Mouse (Mus musculus) intestine, embryonic 14.5 days (tissue): ENCODE measurements around the gene Kmt5b. TPM values are rescaled to one million over a fixed set of nuclear protein-coding genes. Genes with fewer than 3 reads are reported as not detected.

ENCODE experiments used
- ATAC-seq: fragments of 200-750 bp; cut with Nextera tagmentation; replicated peaks from 2 replicates; pipeline ENCODE4 v1.8.0; 2017; ENCODE audit warnings: low read depth, moderate number of reproducible peaks, moderate TSS enrichment, moderate library complexity; ENCODE audit not compliant: low FRiP score, low TSS enrichment
- DNase-seq: peaks from one replicate; pipeline ENCODE4 v3.0.0-alpha.2; 2018; ENCODE audit warnings: low spot score
- H3K27ac ChIP-seq: fragments of 300-500 bp; sonication (generic); 2 replicates; pipeline ENCODE4 v1.5.1; 2014; ENCODE audit warnings: low read depth, mild to moderate bottlenecking, control low read depth
- H3K27me3 ChIP-seq: fragments of 300-500 bp; sonication (generic); replicated peaks from 2 replicates; pipeline ENCODE4 v1.6.1; 2014; ENCODE audit warnings: low read length, control low read depth; ENCODE audit not compliant: control insufficient read depth, insufficient read depth
- H3K36me3 ChIP-seq: fragments of 300-500 bp; sonication (generic); 2 replicates; pipeline ENCODE4 v1.6.1; 2014; ENCODE audit warnings: low read length, control low read depth; ENCODE audit not compliant: control insufficient read depth, insufficient read depth
- H3K4me1 ChIP-seq: fragments of 300-500 bp; sonication (generic); replicated peaks from 2 replicates; pipeline ENCODE4 v1.6.1; 2014; ENCODE audit warnings: low read length, control low read depth, mixed read lengths; ENCODE audit not compliant: control insufficient read depth, insufficient read depth
- H3K4me2 ChIP-seq: fragments of 300-500 bp; sonication (generic); 2 replicates; pipeline ENCODE4 v1.6.1; 2014; ENCODE audit warnings: low read length
- H3K4me3 ChIP-seq: fragments of 300-500 bp; sonication (generic); 2 replicates; pipeline ENCODE4 v1.5.1; 2014; ENCODE audit warnings: low read depth, low read length, control low read depth, mixed read lengths
- H3K9ac ChIP-seq: fragments of 300-500 bp; sonication (generic); 2 replicates; pipeline ENCODE4 v1.6.1; 2014; ENCODE audit warnings: mild to moderate bottlenecking, low read length
- H3K9me3 ChIP-seq: fragments of 300-500 bp; sonication (generic); 2 replicates; pipeline ENCODE4 v1.6.1; 2016; ENCODE audit warnings: low read length, control low read depth; ENCODE audit not compliant: control insufficient read depth
- WGBS: fragments of 180-500 bp; shearing (Covaris S2); extraction: QIAGEN DNeasy Blood & Tissue Kit; methylation state at CpG from one replicate; pipeline ENCODE4 v1.1.7; 2014; 5-methylcytosine and 5-hydroxymethylcytosine counted together
- polyA plus RNA-seq: library from polyadenylated mRNA; unstranded; fragments of >200 nt; fragmentation: Nextera tagmentation; extraction: Ambion mirVana; gene quantifications from 2 replicates; pipeline ENCODE4 v1.2.1, GENCODE M21; 2014

Gene Kmt5b
- polyA plus RNA-seq: 29.6 and 29.9 TPM in 2 replicates

DNA sequence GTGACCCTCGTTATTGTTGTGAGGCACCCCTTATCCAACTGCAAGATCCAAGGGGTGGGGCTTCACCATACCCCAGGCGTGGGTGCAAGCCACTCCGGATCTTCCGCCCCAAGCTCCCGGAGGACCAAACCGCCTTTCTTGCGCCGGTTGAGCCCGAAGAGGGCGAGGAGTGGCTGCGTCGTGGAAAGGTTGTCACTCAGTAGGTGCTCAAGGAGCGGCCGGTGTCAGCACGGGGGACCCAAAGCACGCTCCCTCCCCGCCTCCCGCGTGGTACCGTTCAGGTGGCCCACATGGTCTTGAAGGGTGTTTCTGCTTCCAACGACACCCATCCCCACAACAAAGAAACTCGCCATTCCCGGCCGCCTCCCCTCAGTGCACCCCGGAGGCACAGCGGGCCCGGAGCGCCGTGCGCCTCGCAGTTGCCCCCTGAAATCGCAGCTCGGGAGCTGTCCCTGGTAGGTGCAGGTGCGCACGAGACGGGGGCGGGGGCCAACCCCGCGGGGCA is at the start of gene Kmt5b:
Kmt5b (plus strand) TSS at position 146 of the 505 bp plus-strand sequence.
- Histone ChIP-seq H3K4me3 (peak within 1 kb of the TSS; percentile 86), H3K9me3 (no peaks in the 10 kb centered on the region), H3K9ac (peak within 1 kb of the TSS; percentile 100), H3K36me3 (0 out of 2 replicates have a peak, but pooled peaks cover 5% of the 10 kb centered on the region), H3K27me3 (no peaks in the 10 kb centered on the region), H3K4me2 (peak within 1 kb of the TSS; percentile 86), H3K4me1 (peaks cover 3% of the 10 kb centered on the region; the same call in 1 of the 2 replicates), H3K27ac (peak within 1 kb of the TSS; percentile 100)
- ATAC-seq: peak; percentile 29
- 0% methylated on average over 39 of the region's 39 CpGs for WGBS
- no peak for DNase-seq

DNA sequence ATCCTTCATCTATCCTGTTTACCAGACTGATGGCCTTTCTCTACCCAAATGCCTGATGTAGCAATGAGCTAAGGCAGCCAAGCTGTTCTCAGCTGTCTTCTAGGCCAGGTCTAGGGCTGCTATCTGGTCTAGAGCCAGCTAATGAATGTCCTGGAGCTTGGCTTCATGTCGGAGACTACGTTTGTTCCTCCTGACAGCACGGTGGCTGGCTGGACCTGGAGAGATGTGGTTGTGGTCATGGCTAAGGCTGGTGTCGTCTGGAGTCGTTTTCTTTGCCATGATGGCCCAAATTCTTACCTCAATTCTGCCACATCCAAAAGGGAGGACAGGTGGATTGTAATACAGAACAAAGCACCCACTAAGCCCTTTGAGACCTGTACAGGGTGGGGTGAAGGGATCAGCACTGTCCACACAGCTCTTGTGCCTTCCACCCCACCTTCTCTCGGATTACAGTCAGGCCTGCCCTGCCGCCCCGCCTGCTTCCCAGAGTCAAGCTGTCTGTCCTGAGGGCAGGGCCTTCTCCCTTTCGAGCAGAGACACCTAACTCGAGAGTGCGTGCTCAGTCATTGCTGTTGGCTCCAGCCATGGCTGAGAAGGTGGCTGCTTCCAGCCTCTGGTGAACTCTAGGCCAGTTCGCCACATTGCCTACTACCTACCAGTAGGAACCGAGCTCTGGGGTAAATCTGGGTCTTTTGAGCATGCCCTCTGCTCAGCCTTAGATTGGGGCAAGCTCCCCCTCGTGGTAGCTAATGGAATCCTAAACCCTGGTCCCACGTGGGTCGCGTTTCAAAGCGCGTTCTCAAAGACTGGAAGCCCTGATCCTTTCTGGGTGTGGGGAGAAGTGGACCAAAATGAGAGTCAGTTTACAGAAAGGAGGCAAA is 48.5 kb upstream of the Kmt5b start:
- H3K4me3 ChIP-seq: peak overlapping the region; percentile 44
- peak; percentile 80 for ATAC-seq
- H3K9ac ChIP-seq: peak overlapping the region; percentile 45
- peaks cover 40% of the 10 kb centered on the region for H3K36me3 ChIP-seq
- no peak for DNase-seq
- H3K27ac ChIP-seq: peak overlapping the region; percentile 45
- 0 out of 2 replicates have a peak, but pooled peaks cover 9% of the 10 kb centered on the region for H3K4me1 ChIP-seq
- no peaks in the 10 kb centered on the region for H3K27me3 ChIP-seq
- H3K9me3 ChIP-seq: no peaks in the 10 kb centered on the region
- peak overlapping the region; percentile 82 for H3K4me2 ChIP-seq
- 40% methylated on average over 19 of the region's 19 CpGs for WGBS

DNA sequence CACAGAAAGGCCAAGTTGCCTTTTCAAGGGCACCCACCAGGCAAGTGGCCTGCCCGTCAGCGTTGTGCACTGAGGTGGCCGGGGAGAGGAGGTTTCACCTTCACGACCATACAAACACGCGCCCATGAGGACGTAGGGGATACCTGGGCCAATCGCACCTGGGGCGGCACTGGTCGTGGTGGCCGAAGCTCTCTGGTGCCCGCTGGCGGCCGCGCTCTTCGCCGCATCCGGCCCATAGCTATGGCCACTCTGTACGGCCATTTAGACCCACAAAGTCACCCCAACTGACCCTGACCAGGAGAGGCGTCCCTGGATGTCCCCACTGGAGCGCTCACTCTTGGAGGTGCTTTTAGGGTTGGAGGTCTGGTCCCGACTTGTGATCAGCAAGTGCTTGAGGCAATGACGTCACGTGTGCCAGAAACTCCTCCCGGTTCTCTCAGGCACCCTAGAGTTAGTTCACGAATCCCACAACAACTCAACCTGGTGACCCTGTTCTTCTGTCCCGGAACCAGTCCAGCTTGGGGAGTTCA is 47.8 kb upstream of the Kmt5b start:
- peak; percentile 87 for DNase-seq
- WGBS: 2% methylated on average over 27 of the region's 27 CpGs

DNA sequence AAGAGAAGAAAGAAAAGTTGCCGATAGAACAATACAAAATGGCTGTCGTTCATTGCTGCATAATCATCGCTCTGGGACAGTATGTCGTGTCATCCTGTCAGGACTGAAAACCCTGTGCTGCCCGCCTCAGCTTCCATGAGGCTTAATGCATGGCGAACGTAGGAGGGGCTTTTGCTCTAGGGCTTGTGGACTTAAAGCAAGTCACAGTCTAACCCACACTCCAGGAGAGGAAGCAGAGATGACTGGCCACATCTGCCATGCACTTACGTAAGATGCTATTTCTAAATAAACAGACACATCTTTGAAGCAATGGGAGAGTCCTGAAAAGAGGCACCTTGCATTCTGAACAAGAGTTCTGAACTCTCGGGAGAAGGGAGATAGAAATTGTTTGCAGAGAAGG is 44.1 kb upstream of the Kmt5b start:
- no peak overlapping the region for H3K4me2 ChIP-seq
- DNase-seq: no peak
- no peak overlapping the region for H3K4me3 ChIP-seq
- no peak for ATAC-seq
- no peak overlapping the region for H3K27ac ChIP-seq
- H3K9ac ChIP-seq: no peak overlapping the region
- H3K4me1 ChIP-seq: 0 out of 2 replicates have a peak, but pooled peaks cover 9% of the 10 kb centered on the region
- WGBS: 91% methylated on average over 9 of the region's 9 CpGs
- no peaks in the 10 kb centered on the region for H3K27me3 ChIP-seq
- H3K36me3 ChIP-seq: 0 out of 2 replicates have a peak, but pooled peaks cover 1% of the 10 kb centered on the region
- H3K9me3 ChIP-seq: no peaks in the 10 kb centered on the region

More for the DNA sequence above, 47.8 kb upstream of the Kmt5b start:
- H3K9ac ChIP-seq: peak overlapping the region; percentile 45
- peak overlapping the region; percentile 82 for H3K4me2 ChIP-seq
- ATAC-seq: peak; percentile 77
- no peaks in the 10 kb centered on the region for H3K9me3 ChIP-seq
- no peaks in the 10 kb centered on the region for H3K27me3 ChIP-seq
- H3K27ac ChIP-seq: peak overlapping the region; percentile 45
- H3K36me3 ChIP-seq: peaks cover 38% of the 10 kb centered on the region
- H3K4me1 ChIP-seq: 0 out of 2 replicates have a peak, but pooled peaks cover 9% of the 10 kb centered on the region
- H3K4me3 ChIP-seq: peak overlapping the region; percentile 44

DNA sequence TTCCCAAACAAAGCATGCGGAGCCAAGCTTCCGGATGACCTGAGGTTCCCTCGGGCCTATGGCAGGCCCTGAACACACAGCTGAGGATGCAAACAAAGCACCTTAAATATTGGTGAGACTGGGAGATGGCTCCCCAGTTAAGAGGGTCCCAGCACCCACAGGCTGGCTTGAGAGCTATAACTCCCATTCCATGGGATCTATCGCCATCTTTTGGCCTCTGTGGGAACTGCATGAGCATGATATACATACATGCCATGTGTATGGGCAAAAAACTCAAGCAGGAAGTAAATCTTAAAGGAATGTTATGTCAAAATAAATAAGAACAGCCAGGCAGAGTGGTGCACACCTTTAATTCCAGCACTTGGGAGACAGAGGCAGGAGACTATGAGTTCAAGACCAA is 43.3 kb upstream of the Kmt5b start:
- Histone ChIP-seq H3K27me3 (no peaks in the 10 kb centered on the region), H3K9me3 (no peaks in the 10 kb centered on the region), H3K27ac (no peak overlapping the region), H3K4me2 (no peak overlapping the region), H3K4me1 (0 out of 2 replicates have a peak, but pooled peaks cover 6% of the 10 kb centered on the region), H3K36me3 (no peaks in the 10 kb centered on the region), H3K4me3 (no peak overlapping the region), H3K9ac (no peak overlapping the region)
- ATAC-seq: no peak
- 72% methylated on average over 4 of the region's 4 CpGs for WGBS
- peak; percentile 75 for DNase-seq

DNA sequence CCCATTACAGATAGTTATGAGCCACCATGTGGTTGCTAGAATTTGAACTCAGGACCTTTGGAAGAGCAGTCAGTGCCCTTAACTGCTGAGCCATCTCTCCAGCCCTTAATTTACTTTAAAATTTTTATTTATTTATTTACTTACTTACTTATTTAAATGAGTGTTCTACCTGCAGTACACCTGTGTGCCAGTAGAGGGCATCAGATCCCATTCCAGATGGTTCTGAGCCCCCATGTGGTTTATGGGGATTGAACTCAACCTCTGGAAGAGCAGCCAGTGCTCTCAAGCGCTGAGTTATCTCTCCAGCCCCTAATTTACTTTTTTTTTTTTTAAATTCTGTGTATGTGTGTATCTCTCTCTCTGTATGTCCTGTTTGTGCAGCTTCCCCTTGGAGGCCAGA is 42.4 kb upstream of the Kmt5b start:
- peak; percentile 66 for DNase-seq
- no peak for ATAC-seq

DNA sequence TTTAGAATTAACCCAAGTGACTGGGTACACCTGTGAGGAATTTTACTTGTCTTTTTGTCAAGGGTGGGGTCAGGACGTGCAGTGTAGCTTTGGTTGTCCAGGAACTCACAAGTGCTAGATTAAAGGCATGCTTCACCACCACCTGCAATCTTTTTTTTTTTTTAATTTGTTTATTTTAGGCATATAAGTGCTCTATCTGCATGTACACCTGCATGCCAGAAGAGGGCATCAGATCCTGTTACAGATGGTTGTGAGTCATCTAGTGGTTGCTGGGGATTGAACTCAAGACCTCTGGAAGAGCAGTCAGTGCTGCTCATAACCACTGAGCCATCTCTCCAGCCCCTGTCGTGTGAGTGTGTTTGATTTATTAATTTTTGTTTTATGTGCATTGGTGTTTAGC is 38.3 kb upstream of the Kmt5b start:
- no peak overlapping the region for H3K4me3 ChIP-seq
- 68% methylated on average over 2 of the region's 2 CpGs for WGBS
- ATAC-seq: no peak

More for the DNA sequence above, 42.4 kb upstream of the Kmt5b start:
- no peaks in the 10 kb centered on the region for H3K9me3 ChIP-seq
- no peaks in the 10 kb centered on the region for H3K4me1 ChIP-seq
- 16% methylated on average over 1 of the region's 1 CpGs for WGBS
- no peak overlapping the region for H3K27ac ChIP-seq
- H3K4me2 ChIP-seq: no peak overlapping the region
- no peaks in the 10 kb centered on the region for H3K36me3 ChIP-seq
- no peaks in the 10 kb centered on the region for H3K27me3 ChIP-seq
- no peak overlapping the region for H3K9ac ChIP-seq
- no peak overlapping the region for H3K4me3 ChIP-seq

DNA sequence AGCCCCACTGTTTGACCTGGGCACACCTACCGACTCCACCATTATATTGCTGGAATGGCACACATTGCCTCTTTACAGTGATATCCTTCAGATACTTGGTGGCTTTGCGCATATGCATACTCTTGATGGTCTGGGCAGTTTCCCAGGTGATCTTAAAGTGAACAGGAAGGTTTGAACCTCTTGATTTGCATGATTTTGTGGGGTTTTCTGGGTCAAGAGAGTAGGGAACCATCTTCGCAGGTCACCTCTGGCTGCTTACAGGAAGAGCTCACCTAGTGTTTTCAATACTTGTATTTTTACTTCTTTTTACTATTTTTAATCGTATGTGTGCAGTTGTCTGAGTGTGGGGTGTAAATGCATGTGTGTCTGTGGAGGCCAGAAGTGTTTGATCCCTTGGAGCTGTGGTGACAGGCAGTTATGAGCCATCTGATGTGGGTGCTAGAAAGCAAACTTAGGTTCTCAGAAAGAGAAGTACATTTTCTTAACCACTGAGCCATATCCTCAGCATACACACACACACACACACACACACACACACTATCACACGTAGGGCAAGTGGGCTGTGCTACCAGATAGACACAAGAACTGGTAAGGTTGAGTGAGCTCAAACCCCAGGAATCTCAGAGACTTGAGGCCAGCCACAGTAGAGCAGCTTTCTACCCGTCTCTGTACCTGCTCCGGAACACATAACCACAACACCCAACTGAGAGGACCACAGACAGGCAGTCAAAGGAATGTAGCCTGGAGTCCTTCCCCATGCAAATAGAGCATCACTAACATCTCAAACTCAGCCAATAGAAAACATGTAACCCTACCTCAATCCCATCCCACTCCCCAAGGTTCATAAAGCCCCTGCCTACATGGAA is 36.2 kb upstream of the Kmt5b start:
- DNase-seq (no peak), ATAC-seq (no peak)
- no peak overlapping the region for H3K4me2 ChIP-seq
- H3K9ac ChIP-seq: no peak overlapping the region
- no peaks in the 10 kb centered on the region for H3K4me1 ChIP-seq
- no peak overlapping the region for H3K4me3 ChIP-seq
- no peaks in the 10 kb centered on the region for H3K27me3 ChIP-seq
- H3K27ac ChIP-seq: no peak overlapping the region
- H3K9me3 ChIP-seq: no peaks in the 10 kb centered on the region
- no peaks in the 10 kb centered on the region for H3K36me3 ChIP-seq
- WGBS: 77% methylated on average over 7 of the region's 7 CpGs

More for the DNA sequence above, 38.3 kb upstream of the Kmt5b start:
- Histone ChIP-seq H3K4me1 (no peaks in the 10 kb centered on the region), H3K9ac (no peak overlapping the region), H3K9me3 (no peaks in the 10 kb centered on the region), H3K27me3 (no peaks in the 10 kb centered on the region), H3K36me3 (no peaks in the 10 kb centered on the region), H3K27ac (no peak overlapping the region), H3K4me2 (no peak overlapping the region)
- no peak for DNase-seq
